Mouse (Mus musculus) forebrain, embryonic 15.5 days (tissue): ENCODE results near the gene Mfap1b. TPM values are rescaled to one million over a fixed set of nuclear protein-coding genes. Genes with fewer than 3 reads are reported as not detected.

ENCODE experiments used
- ATAC-seq: fragments of 200-750 bp; cut with Nextera tagmentation; replicated peaks from 2 replicates; pipeline ENCODE4 v1.8.0; 2017; ENCODE audit warnings: mild to moderate bottlenecking, moderate TSS enrichment, moderate library complexity
- H3K27ac ChIP-seq: fragments of 300-500 bp; sonication (generic); replicated peaks from 2 replicates; pipeline ENCODE4 v1.5.1; 2015; ENCODE audit warnings: mild to moderate bottlenecking, inconsistent platforms
- H3K27me3 ChIP-seq: fragments of 300-500 bp; sonication (generic); 2 replicates; pipeline ENCODE4 v1.6.1; 2015; ENCODE audit warnings: inconsistent platforms
- H3K36me3 ChIP-seq: fragments of 300-500 bp; sonication (generic); 2 replicates; pipeline ENCODE4 v1.6.1; 2015; ENCODE audit warnings: mild to moderate bottlenecking, inconsistent platforms
- H3K4me1 ChIP-seq: fragments of 300-500 bp; sonication (generic); 2 replicates; pipeline ENCODE4 v1.6.1; 2015; ENCODE audit warnings: inconsistent platforms
- H3K4me2 ChIP-seq: fragments of 300-500 bp; sonication (generic); replicated peaks from 2 replicates; pipeline ENCODE4 v1.6.1; 2015; ENCODE audit warnings: mild to moderate bottlenecking, inconsistent platforms
- H3K4me3 ChIP-seq: fragments of 300-500 bp; sonication (generic); 2 replicates; pipeline ENCODE4 v1.5.1; 2015; ENCODE audit warnings: mild to moderate bottlenecking, inconsistent platforms
- H3K9ac ChIP-seq: fragments of 300-500 bp; sonication (generic); replicated peaks from 2 replicates; pipeline ENCODE4 v1.6.1; 2015; ENCODE audit warnings: mild to moderate bottlenecking, inconsistent platforms
- H3K9me3 ChIP-seq: fragments of 300-500 bp; sonication (generic); 2 replicates; pipeline ENCODE4 v1.6.1; 2016; ENCODE audit warnings: inconsistent platforms
- WGBS: fragments of 180-500 bp; shearing (Covaris S2); methylation state at CpG from one replicate; pipeline ENCODE4 v1.1.7; 2015; ENCODE audit warnings: mixed read lengths; 5-methylcytosine and 5-hydroxymethylcytosine counted together
- polyA plus RNA-seq: library from polyadenylated mRNA; unstranded; fragments of >200 nt; fragmentation: Nextera tagmentation; extraction: Ambion mirVana; gene quantifications from 2 replicates; pipeline ENCODE4 v1.2.1, GENCODE M21; 2015

The Mfap1b gene
- polyA plus RNA-seq, 1 experiment from 2014 or later: 73.1 TPM

DNA sequence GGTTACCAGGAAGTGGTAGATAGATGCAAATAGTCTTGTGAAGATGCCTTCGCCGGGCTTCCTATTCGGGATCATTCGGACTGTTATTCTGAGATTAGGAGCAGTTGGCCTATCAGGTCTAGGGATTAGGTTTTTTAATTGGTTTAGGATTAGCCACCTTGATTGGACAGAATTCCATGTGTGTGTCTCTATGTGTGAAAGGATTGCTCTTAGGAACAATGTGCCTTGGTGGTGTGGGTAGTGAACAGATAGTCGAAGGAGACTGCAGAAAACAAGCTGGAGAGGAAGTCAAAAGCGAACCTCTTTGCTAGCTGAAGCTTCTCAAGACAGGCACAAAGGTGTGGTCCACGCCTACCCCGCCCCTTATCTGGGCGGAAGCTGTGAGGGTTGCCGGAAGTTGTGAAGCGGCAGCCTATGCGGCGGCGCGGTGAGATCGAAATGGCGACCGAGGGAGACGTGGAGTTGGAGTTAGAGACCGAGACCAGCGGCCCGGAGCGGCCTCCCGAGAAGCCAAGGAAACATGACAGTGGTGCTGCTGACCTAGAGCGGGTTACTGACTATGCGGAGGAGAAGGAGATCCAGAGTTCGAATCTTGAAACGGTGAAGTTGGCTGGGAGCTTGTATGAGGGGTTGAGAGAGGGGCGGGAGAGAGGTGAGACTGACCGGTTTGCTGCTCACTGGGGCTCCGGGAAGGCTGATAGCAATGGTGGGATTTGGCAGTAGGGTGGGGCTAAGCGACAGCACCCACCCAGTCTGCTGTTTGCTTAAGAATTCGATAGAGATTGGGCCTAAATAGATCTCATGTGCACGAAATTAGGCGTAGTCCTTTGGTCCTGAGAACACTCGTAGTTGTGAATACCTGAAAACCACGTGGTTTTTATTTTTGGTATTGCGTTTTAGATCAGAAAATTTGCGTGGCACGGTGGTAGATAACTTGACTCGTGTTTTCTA lies 16.9 kb downstream of the Mfap1b start, which contains the start of gene Serinc4:
Gene Serinc4, minus strand, starts transcription at position 90 of the 951 bp plus-strand sequence.
- Histone ChIP-seq H3K9ac (peak within 1 kb of the TSS; percentile 73), H3K9me3 (no peaks in the 10 kb centered on the region), H3K27me3 (no peaks in the 10 kb centered on the region), H3K4me3 (peak within 1 kb of the TSS; percentile 71), H3K4me1 (peaks cover 16% of the 10 kb centered on the region), H3K27ac (peak within 1 kb of the TSS; percentile 80), H3K4me2 (peak within 1 kb of the TSS; percentile 57), H3K36me3 (peaks cover 37% of the 10 kb centered on the region)
- ATAC-seq: peak; percentile 93
- WGBS: 3% methylated on average over 41 of the region's 41 CpGs

GRCm38 (mm10) chr2:121455534-121455933 lies 18.3 kb downstream of the Mfap1b start:
- Histone ChIP-seq H3K4me2 (no peak overlapping the region), H3K4me3 (no peak overlapping the region), H3K27me3 (no peaks in the 10 kb centered on the region), H3K9ac (no peak overlapping the region), H3K9me3 (no peaks in the 10 kb centered on the region), H3K36me3 (peaks cover 39% of the 10 kb centered on the region), H3K27ac (no peak overlapping the region), H3K4me1 (peaks cover 26% of the 10 kb centered on the region)
- ATAC-seq: no peak
- whole genome bisulfite sequencing: 84% methylated on average over 5 of the region's 5 CpGs

DNA sequence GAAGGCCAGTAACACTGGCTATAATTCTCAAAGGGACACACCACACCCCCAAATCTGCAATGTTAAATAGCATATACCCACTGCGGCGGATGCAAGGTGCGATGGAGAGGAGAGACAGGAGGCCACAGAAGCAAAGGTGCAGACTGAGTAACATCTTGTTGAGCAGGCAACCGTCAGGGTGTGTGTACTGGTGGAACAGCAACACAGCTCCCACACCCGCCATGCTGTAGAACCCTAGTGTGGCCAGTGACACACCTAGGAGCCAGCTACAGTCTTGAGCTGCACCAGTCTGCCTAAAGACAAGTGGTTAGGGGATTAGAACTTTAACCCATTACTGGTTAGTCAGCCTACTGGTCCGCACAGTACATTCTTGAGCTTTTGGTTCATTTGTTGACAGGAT lies 19.9 kb downstream of the Mfap1b start:
- no peak for ATAC-seq
- Histone ChIP-seq H3K27ac (no peak overlapping the region), H3K9ac (no peak overlapping the region), H3K36me3 (peaks cover 23% of the 10 kb centered on the region), H3K9me3 (no peaks in the 10 kb centered on the region), H3K4me1 (peaks cover 32% of the 10 kb centered on the region), H3K27me3 (no peaks in the 10 kb centered on the region), H3K4me3 (no peak overlapping the region), H3K4me2 (no peak overlapping the region)
- 91% methylated on average over 6 of the region's 6 CpGs for WGBS

DNA sequence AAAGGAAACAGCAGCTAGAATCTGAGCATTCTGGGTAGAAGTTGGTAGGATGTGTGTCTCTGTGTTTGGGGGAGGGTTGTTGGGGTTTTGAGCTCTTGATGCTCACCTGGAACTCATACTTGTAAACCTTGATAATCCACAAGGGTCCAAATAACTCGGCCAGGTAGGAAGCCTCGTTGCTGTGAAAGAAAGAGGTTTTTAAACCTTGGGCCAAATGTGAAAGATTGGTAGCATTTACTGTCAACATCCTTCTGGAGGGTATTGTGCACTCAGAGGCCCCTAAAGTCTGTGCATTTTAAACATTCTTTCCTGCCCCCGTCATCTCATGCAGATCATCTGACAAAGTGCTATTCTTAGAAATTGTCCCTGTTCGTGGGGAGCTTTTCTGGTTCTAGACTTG lies 20.9 kb downstream of the Mfap1b start, which contains the start of gene Hypk:
Gene Hypk, plus strand, starts transcription at position 301 of the 400 bp plus-strand sequence.
- H3K36me3 ChIP-seq: peaks cover 16% of the 10 kb centered on the region
- H3K27ac ChIP-seq: no peak within 1 kb of the TSS
- H3K9ac ChIP-seq: no peak within 1 kb of the TSS
- H3K27me3 ChIP-seq: no peaks in the 10 kb centered on the region
- H3K4me1 ChIP-seq: peaks cover 35% of the 10 kb centered on the region
- H3K9me3 ChIP-seq: no peaks in the 10 kb centered on the region
- ATAC-seq: no peak
- H3K4me2 ChIP-seq: no peak within 1 kb of the TSS
- no peak within 1 kb of the TSS for H3K4me3 ChIP-seq
- 81% methylated on average over 4 of the region's 4 CpGs for WGBS

DNA sequence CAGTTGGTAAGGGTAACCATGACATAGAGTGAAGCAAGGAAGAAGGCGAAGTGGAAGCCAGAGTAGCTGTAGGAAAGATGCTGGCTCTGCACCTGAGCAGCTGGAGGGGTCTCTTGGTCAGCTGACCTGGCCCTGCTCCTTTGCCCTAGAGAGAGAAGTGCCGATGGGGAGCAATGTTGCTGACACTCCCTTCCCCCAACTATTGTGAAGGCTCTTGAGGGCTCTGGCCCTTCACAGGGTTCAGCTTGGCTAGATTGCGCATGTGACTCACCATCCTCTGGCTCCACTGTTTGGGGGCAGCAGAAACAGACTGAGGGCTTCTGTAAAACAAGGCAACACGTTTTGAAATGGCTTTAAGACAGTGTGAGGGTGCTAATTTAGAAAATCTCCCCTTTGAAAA lies 21.5 kb downstream of the Mfap1b start:
- Histone ChIP-seq H3K4me3 (no peak overlapping the region), H3K4me1 (peaks cover 30% of the 10 kb centered on the region), H3K4me2 (no peak overlapping the region), H3K36me3 (peaks cover 16% of the 10 kb centered on the region), H3K9me3 (no peaks in the 10 kb centered on the region), H3K27me3 (no peaks in the 10 kb centered on the region), H3K27ac (no peak overlapping the region), H3K9ac (no peak overlapping the region)
- no peak for ATAC-seq
- WGBS: 88% methylated on average over 4 of the region's 4 CpGs

DNA sequence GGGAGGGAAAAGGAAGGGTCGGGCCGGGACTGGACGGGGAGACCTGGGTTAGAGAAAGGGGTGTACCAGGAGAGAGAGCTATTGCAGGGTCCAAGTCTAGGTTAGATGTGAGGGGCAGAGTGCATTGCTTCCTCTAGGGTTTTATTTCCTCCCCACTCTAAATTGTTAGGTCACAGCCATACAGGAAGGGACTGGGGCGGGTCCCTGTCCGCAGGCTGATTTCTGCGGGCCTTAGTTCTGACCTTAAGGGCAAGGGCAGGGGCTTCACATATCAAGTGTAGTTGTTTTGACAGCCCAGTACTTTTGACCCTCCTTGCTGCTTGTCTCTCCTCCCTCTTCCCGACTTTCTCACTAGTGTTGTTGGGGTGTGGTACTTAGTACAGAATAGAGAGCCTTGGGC lies 23.8 kb downstream of the Mfap1b start:
- Histone ChIP-seq H3K4me1 (peaks cover 23% of the 10 kb centered on the region), H3K9ac (peak overlapping the region; percentile 81), H3K27me3 (no peaks in the 10 kb centered on the region), H3K4me3 (peak overlapping the region; percentile 69), H3K4me2 (peak overlapping the region; percentile 73), H3K36me3 (peaks cover 16% of the 10 kb centered on the region), H3K27ac (peak overlapping the region; percentile 95), H3K9me3 (no peaks in the 10 kb centered on the region)
- WGBS: 3% methylated on average over 7 of the region's 7 CpGs
- ATAC-seq: peak; percentile 8; the same call in 1 of the 2 replicates

- H3K4me2 ChIP-seq: peak overlapping the region; percentile 73
- 1% methylated on average over 48 of the region's 54 CpGs for WGBS
- H3K4me1 ChIP-seq: peaks cover 23% of the 10 kb centered on the region
- H3K27ac ChIP-seq: peak overlapping the region; percentile 95
- peak; percentile 83 for ATAC-seq
- peak overlapping the region; percentile 69 for H3K4me3 ChIP-seq
- no peaks in the 10 kb centered on the region for H3K9me3 ChIP-seq
- H3K27me3 ChIP-seq: no peaks in the 10 kb centered on the region
- peak overlapping the region; percentile 81 for H3K9ac ChIP-seq
- peaks cover 16% of the 10 kb centered on the region for H3K36me3 ChIP-seq
Observed at GRCm38 (mm10) chr2:121449545-121450011, 24.3 kb downstream of the Mfap1b start.

DNA sequence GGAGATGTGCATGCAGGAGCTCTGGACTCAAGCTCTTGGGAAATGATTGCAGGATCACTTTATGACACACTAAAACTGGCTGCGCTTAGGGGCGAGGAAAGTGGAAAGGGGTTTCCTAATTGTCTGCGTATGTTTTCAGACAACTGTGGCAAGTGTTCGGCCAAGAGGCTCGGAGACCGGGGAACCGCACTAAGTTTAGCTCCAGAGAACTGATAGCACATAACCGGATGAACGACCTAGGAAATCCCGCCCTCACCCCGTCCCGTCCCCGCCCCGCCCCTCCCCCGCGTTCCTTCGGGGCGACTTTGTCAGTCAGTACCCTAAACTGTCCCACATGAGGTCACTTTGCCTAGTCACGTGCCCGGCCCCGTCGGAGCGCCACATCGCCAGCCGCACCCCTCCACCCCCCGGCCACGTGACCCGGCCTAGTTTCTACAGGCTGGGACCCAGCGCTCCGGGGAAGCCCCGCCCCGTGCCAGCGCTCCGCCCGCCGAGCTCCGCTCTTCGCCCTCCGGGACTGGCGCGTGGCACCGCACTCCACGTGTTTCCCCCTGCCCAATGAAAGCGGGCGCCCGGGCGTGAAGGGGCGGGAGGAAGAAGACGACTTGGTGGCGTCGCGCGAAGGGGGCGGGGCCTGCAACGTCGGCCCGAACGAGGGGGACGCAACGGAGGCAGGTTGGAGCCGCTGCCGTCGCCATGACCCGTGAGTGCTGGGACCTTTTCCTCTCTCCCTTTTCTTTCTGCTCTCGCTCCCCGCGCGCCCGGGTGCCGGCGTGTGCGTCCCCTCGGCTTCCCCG lies 24.9 kb downstream of the Mfap1b start, which contains the start of gene Serf2:
Gene Serf2, plus strand, starts transcription at position 457 of the 797 bp plus-strand sequence.
- H3K9me3 ChIP-seq: no peaks in the 10 kb centered on the region
- peak within 1 kb of the TSS; percentile 81 for H3K9ac ChIP-seq
- H3K4me2 ChIP-seq: peak within 1 kb of the TSS; percentile 73
- peak within 1 kb of the TSS; percentile 69 for H3K4me3 ChIP-seq
- peak within 1 kb of the TSS; percentile 95 for H3K27ac ChIP-seq
- under 1% methylated on average over 65 of the region's 74 CpGs for WGBS
- H3K27me3 ChIP-seq: no peaks in the 10 kb centered on the region
- peaks cover 16% of the 10 kb centered on the region for H3K36me3 ChIP-seq
- peak; percentile 99 for ATAC-seq
- peaks cover 23% of the 10 kb centered on the region for H3K4me1 ChIP-seq

DNA sequence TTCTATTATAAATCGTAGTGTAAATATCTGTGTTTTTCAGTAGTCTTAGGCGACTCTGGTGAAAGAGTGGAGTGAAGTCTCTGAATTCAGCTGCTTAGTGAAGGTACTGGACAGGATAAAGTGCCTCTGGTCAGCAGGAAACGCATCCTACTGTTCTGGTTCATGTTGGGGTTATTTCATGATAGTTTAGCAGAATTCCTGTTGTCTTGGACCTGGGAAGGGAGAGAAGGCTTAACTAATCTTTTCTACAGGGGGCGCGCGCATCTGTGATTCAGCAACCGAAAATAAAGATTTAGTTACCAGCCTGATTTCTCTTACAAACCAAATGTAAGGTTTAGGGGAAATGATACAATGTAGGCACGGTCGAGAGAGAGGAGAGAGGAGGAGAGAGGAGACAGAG lies 25.7 kb downstream of the Mfap1b start:
- Histone ChIP-seq H3K36me3 (peaks cover 13% of the 10 kb centered on the region), H3K9me3 (no peaks in the 10 kb centered on the region), H3K4me1 (peaks cover 24% of the 10 kb centered on the region), H3K4me3 (peak overlapping the region; percentile 69; the same call in 1 of the 2 replicates), H3K4me2 (peak overlapping the region; percentile 68), H3K27me3 (no peaks in the 10 kb centered on the region), H3K9ac (peak overlapping the region; percentile 17; the same call in 1 of the 2 replicates), H3K27ac (peak overlapping the region; percentile 95)
- 20% methylated on average over 9 of the region's 9 CpGs for WGBS
- ATAC-seq: no peak

- Histone ChIP-seq H3K27me3 (peaks cover 9% of the 10 kb centered on the region; the same call in 1 of the 2 replicates), H3K9me3 (no peaks in the 10 kb centered on the region), H3K4me2 (no peak overlapping the region), H3K36me3 (peaks cover 8% of the 10 kb centered on the region), H3K9ac (no peak overlapping the region), H3K27ac (no peak overlapping the region), H3K4me3 (no peak overlapping the region), H3K4me1 (peaks cover 36% of the 10 kb centered on the region)
- no peak for ATAC-seq
- WGBS: 92% methylated on average over 3 of the region's 3 CpGs
Observed at GRCm38 (mm10) chr2:121447006-121447405, 26.9 kb downstream of the Mfap1b start.

GRCm38 (mm10) chr2:121446506-121446905 lies 27.4 kb downstream of the Mfap1b start:
- 83% methylated on average over 4 of the region's 4 CpGs for WGBS
- ATAC-seq: no peak

More at GRCm38 (mm10) chr2:121446506-121446905, 27.4 kb downstream of the Mfap1b start:
- Histone ChIP-seq H3K27me3 (peaks cover 11% of the 10 kb centered on the region; the same call in 1 of the 2 replicates), H3K4me1 (peaks cover 36% of the 10 kb centered on the region), H3K4me2 (no peak overlapping the region), H3K9me3 (no peaks in the 10 kb centered on the region), H3K27ac (no peak overlapping the region), H3K9ac (no peak overlapping the region), H3K36me3 (peaks cover 6% of the 10 kb centered on the region), H3K4me3 (no peak overlapping the region)
